Mouse (Mus musculus) neural tube, embryonic 11.5 days (tissue): ENCODE measurements around the gene 9430097D07Rik. TPM values are rescaled to one million over a fixed set of nuclear protein-coding genes. Genes with fewer than 3 reads are reported as not detected.
A peak's percentile ranks its signal among the peaks of the same experiment; 100 is the strongest.

ENCODE experiments used
- ATAC-seq: fragments of 200-750 bp; cut with Nextera tagmentation; 2 replicates; pipeline ENCODE4 v1.8.0; 2017; ENCODE audit warnings: moderate number of reproducible peaks, mild to moderate bottlenecking, moderate TSS enrichment, moderate library complexity; ENCODE audit not compliant: insufficient read depth, low FRiP score, low TSS enrichment
- DNase-seq: peaks from one replicate; pipeline ENCODE4 v3.0.0-alpha.2; 2015; ENCODE audit warnings: low spot score
- H3K27ac ChIP-seq: fragments of 300-500 bp; sonication (generic); 2 replicates; pipeline ENCODE4 v1.5.1; 2014; ENCODE audit warnings: low read depth, mild to moderate bottlenecking, low read length
- H3K27me3 ChIP-seq: fragments of 300-500 bp; sonication (generic); 2 replicates; pipeline ENCODE4 v1.6.1; 2014; ENCODE audit warnings: mild to moderate bottlenecking, low read length, mixed read lengths; ENCODE audit not compliant: control insufficient read depth, insufficient read depth
- H3K36me3 ChIP-seq: fragments of 300-500 bp; sonication (generic); 2 replicates; pipeline ENCODE4 v1.6.1; 2014; ENCODE audit warnings: mild to moderate bottlenecking, low read length, moderate library complexity, mixed read lengths; ENCODE audit not compliant: control insufficient read depth, insufficient read depth
- H3K4me1 ChIP-seq: fragments of 300-500 bp; sonication (generic); 2 replicates; pipeline ENCODE4 v1.6.1; 2014; ENCODE audit warnings: low read length, mixed read lengths; ENCODE audit not compliant: control insufficient read depth, insufficient read depth
- H3K4me2 ChIP-seq: fragments of 300-500 bp; sonication (generic); 2 replicates; pipeline ENCODE4 v1.6.1; 2014; ENCODE audit warnings: low read depth, mild to moderate bottlenecking, moderate library complexity
- H3K4me3 ChIP-seq: fragments of 300-500 bp; sonication (generic); 2 replicates; pipeline ENCODE4 v1.5.1; 2014; ENCODE audit warnings: low read depth, low read length
- H3K9ac ChIP-seq: fragments of 300-500 bp; sonication (generic); 2 replicates; pipeline ENCODE4 v1.6.1; 2014; ENCODE audit warnings: mild to moderate bottlenecking, low read length
- H3K9me3 ChIP-seq: fragments of 300-500 bp; sonication (generic); 2 replicates; pipeline ENCODE4 v1.6.1; 2016; ENCODE audit warnings: low read length; ENCODE audit not compliant: control insufficient read depth
- WGBS: fragments of 180-500 bp; shearing (Covaris S2); extraction: QIAGEN DNeasy Blood & Tissue Kit; methylation state at CpG from one replicate; pipeline ENCODE4 v1.1.7; 2014; 5-methylcytosine and 5-hydroxymethylcytosine counted together
- polyA plus RNA-seq: library from polyadenylated mRNA; unstranded; fragments of >200 nt; fragmentation: Nextera tagmentation; extraction: Ambion mirVana; gene quantifications from 2 replicates; pipeline ENCODE4 v1.2.1, GENCODE M21; 2014

The 9430097D07Rik gene
- 0.25 and 0.58 TPM in 2 replicates for polyA plus RNA-seq

DNA sequence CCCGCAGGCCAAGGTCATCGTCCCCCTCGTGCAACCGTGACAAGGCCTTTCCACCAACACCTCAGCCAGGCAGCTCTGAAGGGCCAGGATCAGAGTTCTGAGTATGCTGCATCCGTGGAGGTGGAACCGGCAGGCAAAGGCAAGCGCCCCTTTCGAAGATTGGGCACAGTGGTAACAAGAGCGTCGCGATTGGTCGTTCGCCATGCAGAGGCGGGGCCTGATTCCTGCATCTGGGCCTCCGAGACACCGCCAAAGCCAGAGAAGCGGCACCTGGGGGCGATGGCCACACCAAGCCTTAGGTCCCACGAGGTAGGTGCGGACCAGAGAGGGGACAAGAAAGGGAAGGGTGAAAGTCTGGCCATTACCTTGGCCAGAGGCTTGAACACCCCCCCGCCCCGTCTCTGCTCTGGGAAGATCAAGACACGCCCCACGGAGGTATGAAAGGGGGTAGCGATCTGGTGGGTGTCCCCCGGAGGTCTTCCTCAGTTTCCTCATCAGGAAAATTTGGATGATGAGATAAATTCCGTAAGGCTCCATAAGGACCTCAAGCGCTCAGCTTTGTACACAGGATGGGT, at the start of gene 9430097D07Rik:
TSS of gene 9430097D07Rik (minus strand) at position 99 of the 575 bp plus-strand sequence.
- peaks cover 7% of the 10 kb centered on the region for H3K4me1 ChIP-seq
- peak within 1 kb of the TSS; percentile 37 for H3K4me3 ChIP-seq
- H3K9ac ChIP-seq = peak within 1 kb of the TSS; percentile 55
- no peaks in the 10 kb centered on the region for H3K9me3 ChIP-seq
- ATAC-seq (peak; percentile 78), DNase-seq (peak; percentile 75)
- H3K27ac ChIP-seq = no peak within 1 kb of the TSS
- WGBS = 6% methylated on average over 28 of the region's 28 CpGs
- peak within 1 kb of the TSS; percentile 98 for H3K4me2 ChIP-seq
- no peaks in the 10 kb centered on the region for H3K36me3 ChIP-seq
- H3K27me3 ChIP-seq = peaks cover 16% of the 10 kb centered on the region; the same call in 1 of the 2 replicates

DNA sequence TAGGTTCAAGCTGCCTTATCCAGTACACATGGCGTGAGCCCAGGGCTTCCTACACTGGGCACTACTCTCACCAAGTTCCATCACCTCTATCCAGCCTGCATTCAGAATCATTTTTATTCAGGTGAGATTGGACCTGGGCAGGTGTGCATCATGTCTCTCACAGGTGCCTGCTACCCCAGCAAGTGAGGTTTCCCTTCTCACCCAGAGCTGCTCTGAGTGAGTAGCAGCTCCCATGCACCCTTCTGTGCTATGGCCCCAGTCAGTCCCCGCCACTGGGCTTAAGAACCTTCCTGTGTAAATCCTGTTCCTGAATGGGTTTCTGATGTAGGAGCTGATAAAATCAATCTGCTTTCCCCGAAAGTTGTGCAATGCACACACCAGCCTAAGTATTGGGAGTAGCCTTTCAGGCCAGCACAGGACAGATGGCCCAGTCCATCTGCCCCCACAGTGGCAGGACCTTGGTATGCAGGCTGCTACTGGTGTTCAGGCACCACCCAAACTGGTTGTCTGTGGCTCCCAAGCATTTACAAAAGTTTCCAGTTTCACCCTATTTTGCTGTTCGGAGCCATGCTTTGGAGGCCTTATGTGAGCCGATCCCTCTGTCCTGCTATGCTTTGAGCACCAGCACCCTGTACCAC, 48.7 kb upstream of the 9430097D07Rik start:
- no peaks in the 10 kb centered on the region for H3K27me3 ChIP-seq
- H3K4me2 ChIP-seq = no peak overlapping the region
- H3K36me3 ChIP-seq = no peaks in the 10 kb centered on the region
- no peak for DNase-seq
- WGBS = 82% methylated on average over 5 of the region's 5 CpGs
- H3K4me3 ChIP-seq = no peak overlapping the region
- no peak overlapping the region for H3K27ac ChIP-seq
- no peak for ATAC-seq
- H3K4me1 ChIP-seq = peaks cover 42% of the 10 kb centered on the region
- H3K9me3 ChIP-seq = no peaks in the 10 kb centered on the region
- H3K9ac ChIP-seq = no peak overlapping the region; the same call in 1 of the 2 replicates

GRCm38 (mm10) chr2:32621517-32621859, 46.0 kb upstream of the 9430097D07Rik start, which contains the start of gene Ak1:
Ak1 (plus strand) TSS chr2:32621758.
- Histone ChIP-seq H3K9ac (peak within 1 kb of the TSS; percentile 15; the same call in 1 of the 2 replicates), H3K36me3 (no peaks in the 10 kb centered on the region), H3K4me3 (no peak within 1 kb of the TSS), H3K4me2 (no peak within 1 kb of the TSS), H3K27ac (peak within 1 kb of the TSS; percentile 63), H3K4me1 (peaks cover 33% of the 10 kb centered on the region), H3K27me3 (no peaks in the 10 kb centered on the region), H3K9me3 (no peaks in the 10 kb centered on the region)
- ATAC-seq = no peak
- DNase-seq = no peak
- 38% methylated on average over 7 of the region's 7 CpGs for WGBS

DNA sequence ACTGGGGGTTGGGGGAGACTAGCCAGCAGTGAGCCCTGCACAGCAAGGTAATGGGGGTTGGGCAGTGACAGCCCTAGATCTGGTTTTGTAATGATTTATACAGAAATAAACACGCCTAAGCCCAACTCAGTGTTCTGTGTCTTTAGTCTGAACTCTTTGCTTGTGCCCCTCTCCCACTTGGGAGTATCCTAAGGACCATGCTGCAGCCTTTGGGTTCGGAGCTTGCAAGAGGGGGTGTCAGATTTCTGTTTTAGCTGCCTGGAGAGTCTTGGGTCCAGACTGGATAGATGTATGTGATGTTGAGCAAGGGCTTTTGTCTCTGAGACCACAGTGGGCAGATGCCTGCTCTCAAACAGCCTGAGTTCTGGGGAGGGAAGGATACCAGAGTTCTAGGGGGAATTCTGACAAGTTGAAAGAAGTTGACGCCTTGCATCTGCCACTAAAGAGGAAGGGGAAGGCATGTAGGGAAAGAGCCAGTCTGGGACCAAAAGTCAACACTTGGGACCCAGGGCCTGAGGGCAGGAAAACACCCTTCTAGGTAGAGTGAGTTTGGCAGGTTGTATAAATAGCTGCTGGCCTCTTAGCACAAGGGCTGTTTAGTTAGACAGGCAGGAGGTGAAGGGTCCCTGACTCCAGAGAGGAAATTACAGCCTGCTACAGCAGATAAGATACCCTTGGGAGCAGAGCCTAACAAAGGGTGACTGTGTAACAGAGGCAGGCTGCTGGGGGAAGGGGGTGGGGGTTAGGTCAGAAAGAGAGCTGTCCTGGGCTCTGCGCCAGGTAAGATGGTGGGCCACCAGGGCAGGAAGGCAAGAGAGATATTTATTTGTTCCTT, 45.4 kb upstream of the 9430097D07Rik start:
- WGBS = 40% methylated on average over 4 of the region's 4 CpGs
- H3K4me1 ChIP-seq = peaks cover 30% of the 10 kb centered on the region
- DNase-seq = peak; percentile 49

DNA sequence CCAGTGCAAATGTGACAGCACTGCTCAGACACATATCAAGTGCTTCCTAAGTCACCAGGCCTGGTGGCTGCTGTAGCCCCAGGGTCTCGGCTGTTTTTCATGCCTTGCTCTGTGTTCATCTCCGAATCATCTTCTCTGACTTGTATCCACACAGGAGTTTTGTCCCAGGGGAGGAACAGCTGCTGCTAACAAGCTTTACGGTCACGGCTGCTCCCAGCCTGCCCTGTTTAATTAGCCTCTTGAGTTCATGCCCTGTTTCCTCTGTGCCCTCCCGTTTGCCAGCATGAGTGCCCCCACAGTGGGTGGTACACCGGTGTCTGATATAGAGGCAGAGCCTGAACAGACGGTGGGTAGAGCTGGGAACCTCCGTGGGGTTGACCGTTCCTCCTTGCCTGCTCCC, 42.6 kb upstream of the 9430097D07Rik start:
- WGBS = 72% methylated on average over 9 of the region's 9 CpGs
- Histone ChIP-seq H3K4me1 (peaks cover 14% of the 10 kb centered on the region), H3K9ac (no peak overlapping the region), H3K9me3 (no peaks in the 10 kb centered on the region), H3K36me3 (no peaks in the 10 kb centered on the region; the same call in 1 of the 2 replicates), H3K27me3 (no peaks in the 10 kb centered on the region), H3K4me3 (no peak overlapping the region), H3K4me2 (no peak overlapping the region), H3K27ac (no peak overlapping the region)
- no peak for DNase-seq
- no peak for ATAC-seq

More for the DNA sequence above, 45.4 kb upstream of the 9430097D07Rik start:
- Histone ChIP-seq H3K9me3 (no peaks in the 10 kb centered on the region), H3K4me2 (no peak overlapping the region), H3K27me3 (no peaks in the 10 kb centered on the region), H3K27ac (peak overlapping the region; percentile 63), H3K9ac (peak overlapping the region; percentile 15; the same call in 1 of the 2 replicates), H3K36me3 (no peaks in the 10 kb centered on the region), H3K4me3 (no peak overlapping the region)
- ATAC-seq = no peak

GRCm38 (mm10) chr2:32617601-32618000, 42.1 kb upstream of the 9430097D07Rik start:
- Histone ChIP-seq H3K4me3 (no peak overlapping the region), H3K27ac (no peak overlapping the region), H3K36me3 (no peaks in the 10 kb centered on the region; the same call in 1 of the 2 replicates), H3K27me3 (no peaks in the 10 kb centered on the region), H3K9me3 (no peaks in the 10 kb centered on the region), H3K4me1 (peaks cover 14% of the 10 kb centered on the region), H3K9ac (no peak overlapping the region), H3K4me2 (no peak overlapping the region)
- no peak for DNase-seq
- no peak for ATAC-seq
- 93% methylated on average over 4 of the region's 4 CpGs for WGBS

DNA sequence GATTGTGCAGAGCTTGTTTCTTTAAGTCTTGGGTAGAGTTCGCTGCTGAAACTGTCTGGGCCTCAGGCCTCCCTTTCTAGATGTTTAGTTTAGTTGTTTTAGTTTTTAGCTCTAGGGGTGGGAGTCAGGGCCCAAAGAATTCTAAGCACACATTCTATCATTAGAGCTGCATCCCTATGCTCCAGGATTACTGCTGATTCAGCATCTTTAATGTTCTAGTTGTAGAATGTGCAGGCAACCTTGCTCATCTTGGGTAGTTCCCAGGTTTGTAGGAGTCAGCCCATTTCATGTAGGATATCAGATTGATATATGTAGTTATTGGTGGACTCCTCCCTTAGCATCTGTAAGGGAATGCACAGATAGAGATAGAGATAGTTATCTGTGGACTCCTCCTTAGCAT, 41.6 kb upstream of the 9430097D07Rik start:
- Histone ChIP-seq H3K4me1 (peaks cover 14% of the 10 kb centered on the region), H3K9me3 (no peaks in the 10 kb centered on the region), H3K4me3 (no peak overlapping the region), H3K4me2 (no peak overlapping the region), H3K36me3 (no peaks in the 10 kb centered on the region; the same call in 1 of the 2 replicates), H3K27ac (no peak overlapping the region), H3K9ac (no peak overlapping the region), H3K27me3 (no peaks in the 10 kb centered on the region)
- 92% methylated on average over 1 of the region's 1 CpGs for WGBS
- DNase-seq (no peak), ATAC-seq (no peak)

GRCm38 (mm10) chr2:32612274-32612673, 36.8 kb upstream of the 9430097D07Rik start:
- 61% methylated on average over 26 of the region's 26 CpGs for WGBS
- Histone ChIP-seq H3K27me3 (no peaks in the 10 kb centered on the region; the same call in 1 of the 2 replicates), H3K4me3 (no peak overlapping the region), H3K9me3 (no peaks in the 10 kb centered on the region), H3K27ac (no peak overlapping the region), H3K4me2 (no peak overlapping the region), H3K36me3 (no peaks in the 10 kb centered on the region; the same call in 1 of the 2 replicates), H3K9ac (no peak overlapping the region), H3K4me1 (peaks cover 9% of the 10 kb centered on the region)
- DNase-seq = no peak
- no peak for ATAC-seq
